Mouse (Mus musculus) heart, embryonic 10.5 days (tissue): ENCODE results near the gene Gabarapl2. TPM values are rescaled to one million over a fixed set of nuclear protein-coding genes. Genes with fewer than 3 reads are reported as not detected.
A peak's percentile ranks its signal among the peaks of the same experiment; 100 is the strongest.

Experiments used
- DNase-seq: peaks from one replicate; pipeline ENCODE4 v3.0.0-alpha.2; 2017; ENCODE audit warnings: low spot score
- H3K27ac ChIP-seq: fragments of 300-500 bp; sonication (generic); 2 replicates; pipeline ENCODE4 v1.5.1; 2016; ENCODE audit warnings: mild to moderate bottlenecking
- H3K27me3 ChIP-seq: fragments of 300-500 bp; sonication (generic); 2 replicates; pipeline ENCODE4 v1.6.1; 2016; ENCODE audit warnings: mild to moderate bottlenecking; ENCODE audit not compliant: poor library complexity, insufficient read depth, severe bottlenecking
- H3K36me3 ChIP-seq: fragments of 300-500 bp; sonication (generic); 2 replicates; pipeline ENCODE4 v1.6.1; 2016; ENCODE audit warnings: mild to moderate bottlenecking, moderate library complexity
- H3K4me1 ChIP-seq: fragments of 300-500 bp; sonication (generic); 2 replicates; pipeline ENCODE4 v1.6.1; 2016; ENCODE audit warnings: mild to moderate bottlenecking
- H3K4me3 ChIP-seq: fragments of 300-500 bp; sonication (generic); 2 replicates; pipeline ENCODE4 v1.5.1; 2016; ENCODE audit warnings: mild to moderate bottlenecking, moderate library complexity
- H3K9me3 ChIP-seq: fragments of 300-500 bp; sonication (generic); 2 replicates; pipeline ENCODE4 v1.6.1; 2016; ENCODE audit warnings: mild to moderate bottlenecking, moderate library complexity
- WGBS: fragments of 180-500 bp; shearing (Covaris S2); methylation state at CpG from one replicate; pipeline ENCODE4 v1.1.7; 2016; 5-methylcytosine and 5-hydroxymethylcytosine counted together
- polyA plus RNA-seq: library from polyadenylated mRNA; unstranded; fragments of >200 nt; fragmentation: Nextera tagmentation; extraction: Ambion mirVana; gene quantifications from 2 replicates; pipeline ENCODE4 v1.2.1, GENCODE M21; 2016

The Gabarapl2 gene
- polyA plus RNA-seq, 1 experiment from 2014 or later, result 178 TPM

DNA sequence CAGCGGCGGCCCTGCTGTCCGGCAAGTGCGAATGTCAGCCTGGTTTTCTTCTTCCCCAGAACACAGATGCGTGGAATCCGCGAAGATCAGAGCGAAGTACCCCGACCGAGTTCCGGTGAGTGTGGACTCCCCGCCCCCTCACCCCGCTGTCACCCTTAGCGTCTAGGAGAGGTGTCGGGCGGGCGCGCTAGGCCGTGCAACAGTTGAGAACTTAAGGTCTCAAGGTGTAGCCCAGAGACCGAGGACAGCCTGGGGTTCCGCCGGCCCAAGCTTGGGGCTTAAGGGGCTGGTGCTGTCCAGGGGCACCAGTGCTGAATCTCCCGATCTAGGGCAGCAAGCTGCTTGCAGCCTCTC, 575 bp downstream of the Gabarapl2 start:
- DNase-seq, result peak; percentile 86
- H3K27ac ChIP-seq, result peak overlapping the region; percentile 88
- peaks cover 20% of the 10 kb centered on the region for H3K4me1 ChIP-seq
- WGBS, result under 1% methylated on average over 23 of the region's 23 CpGs
- H3K27me3 ChIP-seq, result no peaks in the 10 kb centered on the region
- H3K36me3 ChIP-seq, result peaks cover 35% of the 10 kb centered on the region
- peak overlapping the region; percentile 89 for H3K4me3 ChIP-seq
- no peaks in the 10 kb centered on the region for H3K9me3 ChIP-seq

DNA sequence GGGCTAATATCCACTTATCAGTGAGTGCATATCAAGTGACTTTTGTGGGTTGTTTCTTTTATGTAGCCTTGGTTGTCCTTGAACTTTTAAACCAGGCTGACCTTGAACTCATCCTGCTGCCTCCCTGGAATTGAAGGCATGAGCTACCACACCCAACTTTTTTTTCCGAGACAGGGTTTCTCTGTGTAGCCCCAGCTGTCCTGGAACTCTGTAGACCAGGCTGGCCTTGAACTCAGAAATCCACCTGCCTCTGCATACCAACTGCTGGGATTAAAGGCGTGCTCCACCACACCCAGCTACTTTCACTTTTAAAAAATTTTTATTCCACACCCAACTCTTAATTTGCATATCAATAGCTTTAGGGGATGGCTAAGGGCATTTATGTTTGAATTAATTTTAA, 3.0 kb downstream of the Gabarapl2 start:
- Histone ChIP-seq H3K4me3 (no peak overlapping the region), H3K27me3 (no peaks in the 10 kb centered on the region), H3K9me3 (no peaks in the 10 kb centered on the region), H3K36me3 (peaks cover 55% of the 10 kb centered on the region), H3K4me1 (peaks cover 20% of the 10 kb centered on the region), H3K27ac (no peak overlapping the region)
- 85% methylated on average over 2 of the region's 2 CpGs for WGBS
- DNase-seq, result no peak

DNA sequence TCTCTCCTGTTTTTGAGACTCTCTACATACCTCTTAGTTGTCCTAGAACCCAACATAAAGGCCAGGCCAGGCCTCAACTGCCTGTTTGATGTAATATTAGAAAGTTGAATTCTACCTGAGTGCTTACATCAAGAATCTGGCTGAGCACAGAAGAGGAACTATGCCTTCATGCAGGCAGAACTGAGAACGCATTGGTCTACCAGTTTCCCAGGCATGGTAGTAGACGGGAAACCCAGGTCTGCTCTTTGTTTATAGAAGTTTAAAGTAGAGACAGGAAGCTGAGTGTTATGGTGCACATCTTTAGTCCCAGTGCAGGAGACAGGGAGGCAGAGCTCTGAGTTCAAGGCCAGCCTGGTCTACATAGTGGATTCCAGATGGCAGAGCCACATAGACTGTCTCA, 6.6 kb downstream of the Gabarapl2 start:
- Histone ChIP-seq H3K4me1 (peaks cover 1% of the 10 kb centered on the region; the same call in 1 of the 2 replicates), H3K27me3 (no peaks in the 10 kb centered on the region), H3K9me3 (no peaks in the 10 kb centered on the region), H3K36me3 (peaks cover 77% of the 10 kb centered on the region), H3K4me3 (no peak overlapping the region), H3K27ac (no peak overlapping the region)
- no peak for DNase-seq
- WGBS, result 88% methylated on average over 2 of the region's 2 CpGs

DNA sequence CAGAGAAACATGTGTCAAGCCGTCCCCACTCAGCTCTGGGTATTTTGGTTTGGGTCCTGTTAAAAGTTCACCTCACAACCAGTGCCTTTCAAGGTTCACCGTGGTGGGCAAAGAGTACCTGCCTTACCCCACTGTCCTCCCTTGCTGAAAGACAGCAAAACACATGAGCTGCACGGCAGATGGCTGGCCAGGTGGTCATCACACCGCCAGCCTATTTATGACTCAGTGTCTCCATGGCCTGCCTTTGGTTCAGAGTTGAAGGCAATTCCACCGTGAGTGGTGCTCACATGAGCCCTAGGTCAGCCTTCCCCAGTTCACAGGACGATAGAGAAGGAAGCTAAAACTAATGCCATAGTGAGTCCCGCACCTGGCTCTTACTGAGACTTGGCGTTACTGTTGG, 7.5 kb downstream of the Gabarapl2 start:
- no peaks in the 10 kb centered on the region for H3K4me1 ChIP-seq
- WGBS, result 89% methylated on average over 8 of the region's 8 CpGs
- H3K36me3 ChIP-seq, result peaks cover 74% of the 10 kb centered on the region
- H3K27ac ChIP-seq, result no peak overlapping the region
- no peak overlapping the region for H3K4me3 ChIP-seq
- no peaks in the 10 kb centered on the region for H3K9me3 ChIP-seq
- no peaks in the 10 kb centered on the region for H3K27me3 ChIP-seq
- DNase-seq, result no peak

DNA sequence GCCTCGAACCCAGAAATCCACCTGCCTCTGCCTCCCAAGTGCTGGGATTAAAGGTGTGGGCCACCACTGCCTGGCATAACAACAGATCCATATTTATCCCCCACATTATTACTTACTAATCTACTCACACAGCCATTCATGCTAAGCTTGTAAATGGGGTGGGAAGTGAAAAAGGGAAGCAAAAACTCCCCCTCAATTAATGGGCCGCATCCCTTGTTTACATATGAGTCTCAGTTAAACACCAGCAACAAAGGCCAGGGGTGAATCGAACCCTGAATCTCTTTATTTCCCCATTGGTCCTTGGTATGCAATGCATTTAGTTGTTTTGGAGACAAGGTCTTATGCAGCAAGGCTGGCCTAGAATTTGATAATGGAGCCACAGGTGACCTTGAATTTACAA, 10.3 kb downstream of the Gabarapl2 start:
- no peak for DNase-seq
- H3K27ac ChIP-seq, result no peak overlapping the region
- H3K36me3 ChIP-seq, result peaks cover 74% of the 10 kb centered on the region
- WGBS, result 87% methylated on average over 3 of the region's 3 CpGs
- H3K4me1 ChIP-seq, result no peaks in the 10 kb centered on the region
- no peaks in the 10 kb centered on the region for H3K9me3 ChIP-seq
- no peak overlapping the region for H3K4me3 ChIP-seq
- no peaks in the 10 kb centered on the region for H3K27me3 ChIP-seq

DNA sequence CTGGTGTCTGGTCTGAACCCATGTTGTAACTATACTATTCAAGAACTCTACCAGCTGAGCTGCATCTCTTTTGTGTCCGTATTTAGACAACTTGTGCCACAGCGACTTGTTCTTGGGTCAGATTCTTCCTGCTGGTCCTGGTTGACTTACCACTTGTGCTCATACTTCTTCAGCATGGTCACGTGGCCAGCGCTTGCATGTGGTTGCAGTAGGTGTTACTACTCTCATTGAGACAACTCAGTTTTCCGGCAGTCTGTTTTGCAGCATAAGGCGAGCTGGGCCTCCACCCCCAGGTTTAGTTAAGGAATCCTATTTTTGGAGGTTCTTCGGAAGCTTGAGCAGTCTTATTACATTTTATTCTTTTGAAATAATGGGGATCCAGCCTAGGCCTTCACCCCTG, 10.8 kb downstream of the Gabarapl2 start:
- Histone ChIP-seq H3K27me3 (no peaks in the 10 kb centered on the region), H3K36me3 (peaks cover 73% of the 10 kb centered on the region), H3K4me1 (no peaks in the 10 kb centered on the region), H3K9me3 (no peaks in the 10 kb centered on the region), H3K27ac (no peak overlapping the region), H3K4me3 (no peak overlapping the region)
- no peak for DNase-seq
- 89% methylated on average over 7 of the region's 7 CpGs for WGBS

DNA sequence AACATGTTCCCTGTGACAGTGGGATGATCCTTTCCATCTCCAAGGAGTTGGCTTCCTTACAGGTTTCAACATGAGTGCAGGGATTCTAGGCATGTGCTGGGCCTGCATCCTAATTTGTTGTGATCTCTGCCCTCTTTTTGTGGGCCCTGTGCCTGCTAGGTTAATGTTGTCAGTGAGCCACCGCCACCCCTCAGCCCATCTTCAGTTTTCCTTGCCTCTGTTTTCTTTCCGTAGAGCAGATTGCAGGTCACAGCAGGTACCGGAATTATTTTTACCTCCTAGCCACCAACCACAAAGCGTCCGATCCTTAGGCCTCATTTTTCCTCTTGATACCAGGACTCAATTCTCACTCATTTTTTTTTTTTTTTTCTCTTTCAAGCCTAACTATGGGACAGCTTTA, 11.4 kb downstream of the Gabarapl2 start:
- Histone ChIP-seq H3K36me3 (peaks cover 74% of the 10 kb centered on the region), H3K4me1 (no peaks in the 10 kb centered on the region), H3K9me3 (no peaks in the 10 kb centered on the region), H3K4me3 (no peak overlapping the region), H3K27ac (no peak overlapping the region), H3K27me3 (no peaks in the 10 kb centered on the region)
- no peak for DNase-seq
- WGBS, result 91% methylated on average over 5 of the region's 5 CpGs

DNA sequence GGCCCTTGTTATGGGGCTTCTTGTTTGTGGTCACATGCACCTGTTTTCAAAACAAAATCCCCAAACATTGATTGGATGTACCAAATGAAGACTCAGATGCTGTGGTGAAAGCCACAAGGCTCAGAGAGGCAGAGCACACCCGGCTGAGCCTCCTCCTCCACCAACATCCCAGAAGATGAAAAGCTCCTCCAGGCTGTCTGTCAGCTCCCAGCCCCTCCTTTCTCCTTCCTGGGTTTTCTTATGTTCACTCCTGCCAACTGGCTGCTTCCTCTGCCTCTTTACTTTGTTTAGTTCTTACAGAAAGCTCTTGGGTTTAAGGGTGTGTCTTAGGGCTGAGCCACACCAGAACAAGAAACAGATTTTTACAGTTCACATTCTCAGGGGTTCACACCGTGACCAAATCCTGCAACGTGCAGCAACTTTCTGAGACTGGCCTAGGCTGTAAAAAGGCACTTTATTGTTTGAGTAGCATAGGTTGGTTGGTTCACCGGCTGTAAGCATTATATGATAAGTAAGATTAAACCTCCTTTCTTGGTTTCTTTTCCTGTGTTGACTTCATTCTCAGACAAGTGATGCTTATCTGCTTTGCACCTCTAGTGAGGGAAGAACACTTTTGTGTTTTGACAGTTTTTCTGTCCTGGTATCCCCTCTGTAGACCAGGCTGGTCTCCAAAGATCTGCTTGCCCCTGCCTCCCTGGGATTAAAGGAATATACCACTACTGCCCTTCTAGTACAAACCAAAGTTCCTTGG, 14.5 kb downstream of the Gabarapl2 start:
- Histone ChIP-seq H3K9me3 (no peaks in the 10 kb centered on the region), H3K27ac (no peak overlapping the region), H3K36me3 (peaks cover 68% of the 10 kb centered on the region), H3K27me3 (no peaks in the 10 kb centered on the region), H3K4me3 (no peak overlapping the region), H3K4me1 (no peaks in the 10 kb centered on the region)
- no peak for DNase-seq
- WGBS, result 82% methylated on average over 4 of the region's 4 CpGs

DNA sequence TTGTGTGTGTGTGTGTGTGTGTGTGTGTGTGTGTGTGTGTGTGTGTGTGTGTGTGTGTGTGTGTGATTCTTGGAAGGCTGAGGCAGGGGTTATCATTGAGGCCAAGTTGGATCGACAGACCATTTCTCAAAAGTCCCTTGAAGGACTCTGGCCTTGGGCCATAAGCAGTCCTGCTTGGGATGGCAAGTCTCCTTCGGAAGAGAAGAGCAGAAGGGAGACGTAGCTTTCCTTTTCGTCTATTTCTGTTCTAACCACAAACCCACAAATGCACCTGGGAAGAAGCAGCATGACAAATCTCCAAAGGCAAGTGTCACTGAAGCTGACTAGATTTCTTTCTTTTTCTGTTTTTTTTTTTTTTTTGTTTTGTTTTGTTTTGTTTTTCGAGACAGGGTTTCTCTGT, 15.4 kb downstream of the Gabarapl2 start:
- Histone ChIP-seq H3K36me3 (peaks cover 66% of the 10 kb centered on the region), H3K27me3 (no peaks in the 10 kb centered on the region), H3K4me3 (no peak overlapping the region), H3K4me1 (peaks cover 5% of the 10 kb centered on the region; the same call in 1 of the 2 replicates), H3K27ac (no peak overlapping the region), H3K9me3 (no peaks in the 10 kb centered on the region)
- WGBS, result 81% methylated on average over 5 of the region's 5 CpGs
- DNase-seq, result no peak

DNA sequence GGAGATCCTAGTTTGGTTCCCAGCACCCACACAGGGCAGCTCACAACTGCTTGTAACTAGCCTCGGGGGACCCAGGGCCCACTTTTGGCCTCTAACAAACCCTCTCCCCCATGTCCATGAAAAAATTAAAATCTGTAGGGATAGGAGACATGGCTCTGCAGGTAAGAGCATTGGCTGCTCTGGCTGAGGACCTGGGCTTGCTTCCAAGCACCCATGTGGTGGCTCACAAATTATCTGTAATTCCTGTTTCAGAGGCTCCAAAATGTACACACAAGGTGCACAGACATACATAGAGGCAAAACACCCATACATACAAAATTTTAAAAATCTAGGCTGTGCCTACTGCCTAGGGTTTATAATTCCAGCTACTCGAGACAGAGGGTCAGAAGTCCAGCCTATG, 16.7 kb downstream of the Gabarapl2 start:
- Histone ChIP-seq H3K4me1 (peaks cover 10% of the 10 kb centered on the region; the same call in 1 of the 2 replicates), H3K9me3 (no peaks in the 10 kb centered on the region), H3K27ac (no peak overlapping the region), H3K4me3 (no peak overlapping the region), H3K36me3 (peaks cover 54% of the 10 kb centered on the region), H3K27me3 (no peaks in the 10 kb centered on the region)
- no peak for DNase-seq
- WGBS, result 88% methylated on average over 2 of the region's 2 CpGs

DNA sequence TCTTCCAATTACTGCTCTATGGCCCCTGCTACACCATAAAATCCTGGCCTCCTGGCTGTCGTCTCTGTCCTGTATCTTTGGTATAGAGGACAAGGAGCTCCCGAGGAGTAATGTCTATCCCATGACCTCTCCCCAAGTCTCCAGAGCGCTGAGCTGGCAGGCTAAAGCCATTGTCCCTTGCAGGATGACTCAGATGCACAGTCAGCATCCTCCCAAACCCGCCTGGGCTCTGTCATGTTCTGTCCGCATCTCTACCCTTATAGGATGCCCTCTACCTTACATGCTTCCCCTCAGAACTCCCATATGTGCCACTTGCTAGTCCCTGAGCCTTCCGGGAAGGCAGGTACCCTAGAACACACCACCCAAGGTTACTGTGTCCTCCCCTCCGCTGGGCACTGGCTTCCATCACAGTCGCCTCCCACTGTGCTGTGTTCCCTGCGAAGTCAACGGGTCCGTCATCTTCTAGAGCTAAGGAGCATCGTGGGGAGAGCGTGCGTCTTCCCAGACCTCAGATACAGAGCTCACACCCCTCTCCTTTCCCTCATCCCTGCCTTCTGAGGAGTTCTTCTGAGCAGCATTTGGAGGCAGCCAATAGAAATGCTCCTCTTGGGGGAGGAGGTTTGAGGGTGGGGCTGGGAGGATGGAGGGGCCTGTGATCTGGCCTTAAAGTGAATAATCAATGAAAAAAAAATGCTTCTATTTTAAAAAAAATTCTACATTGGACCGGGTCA, 20.3 kb downstream of the Gabarapl2 start:
- no peak for DNase-seq
- no peak overlapping the region for H3K27ac ChIP-seq
- no peaks in the 10 kb centered on the region for H3K27me3 ChIP-seq
- peaks cover 25% of the 10 kb centered on the region for H3K4me1 ChIP-seq
- WGBS, result 58% methylated on average over 15 of the region's 15 CpGs
- no peak overlapping the region for H3K4me3 ChIP-seq
- H3K9me3 ChIP-seq, result no peaks in the 10 kb centered on the region
- peaks cover 27% of the 10 kb centered on the region for H3K36me3 ChIP-seq

DNA sequence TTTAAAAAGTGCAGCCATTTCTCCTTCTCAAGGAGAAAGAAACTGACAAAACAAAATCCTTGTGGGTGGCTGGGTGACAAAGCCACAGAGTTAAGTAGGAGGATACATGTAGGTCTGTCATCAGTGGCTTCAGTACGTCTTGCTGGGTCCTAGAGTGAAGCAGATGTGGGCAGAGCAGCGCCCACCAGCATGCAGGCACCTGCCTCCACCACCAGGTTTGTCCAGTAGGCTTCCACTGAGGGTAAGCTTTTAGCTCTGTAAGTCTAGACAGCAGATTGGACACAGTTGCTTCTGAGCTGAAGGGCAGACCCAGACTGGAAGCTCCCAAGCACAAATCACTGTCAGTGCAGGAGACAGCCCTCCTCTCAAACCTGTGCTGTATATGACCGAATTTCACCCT, 20.8 kb downstream of the Gabarapl2 start:
- Histone ChIP-seq H3K4me1 (peaks cover 25% of the 10 kb centered on the region), H3K27me3 (no peaks in the 10 kb centered on the region), H3K27ac (no peak overlapping the region), H3K36me3 (peaks cover 23% of the 10 kb centered on the region), H3K4me3 (no peak overlapping the region), H3K9me3 (no peaks in the 10 kb centered on the region)
- DNase-seq, result no peak
- WGBS, result 65% methylated on average over 3 of the region's 3 CpGs

DNA sequence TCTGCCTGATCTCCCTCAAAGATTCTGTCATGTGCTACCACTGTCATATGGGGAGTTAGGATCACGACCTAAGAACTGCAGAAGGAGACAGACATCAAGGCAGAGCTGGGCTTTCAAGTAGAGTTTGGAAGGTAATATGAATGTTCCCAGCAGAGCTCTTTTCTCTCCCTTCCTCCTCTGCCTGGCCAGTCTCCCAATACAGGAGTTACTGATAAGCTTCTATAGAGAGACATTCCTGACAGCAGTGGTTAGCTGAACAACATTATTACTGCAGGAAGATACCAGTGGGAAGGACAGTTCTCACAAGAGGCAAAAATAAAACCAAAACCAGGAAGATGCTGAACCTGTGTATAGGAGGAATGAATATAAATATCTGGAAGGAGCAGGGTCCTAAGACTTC, 22.1 kb downstream of the Gabarapl2 start:
- no peak for DNase-seq
- Histone ChIP-seq H3K27ac (no peak overlapping the region), H3K4me3 (no peak overlapping the region), H3K9me3 (no peaks in the 10 kb centered on the region), H3K4me1 (peaks cover 25% of the 10 kb centered on the region), H3K27me3 (no peaks in the 10 kb centered on the region), H3K36me3 (peaks cover 18% of the 10 kb centered on the region)
- WGBS, result 36% methylated on average over 1 of the region's 1 CpGs
